Mouse (Mus musculus) urinary bladder, postnatal 4 days (tissue): ENCODE data around the gene Cass4.

Source experiments
- DNase-seq, 2 experiments: peaks; one replicate each; pipeline ENCODE4 v3.0.0; 2021 to 2022; ENCODE audit warnings: low spot score in 2 of 2

The Cass4 gene

DNA sequence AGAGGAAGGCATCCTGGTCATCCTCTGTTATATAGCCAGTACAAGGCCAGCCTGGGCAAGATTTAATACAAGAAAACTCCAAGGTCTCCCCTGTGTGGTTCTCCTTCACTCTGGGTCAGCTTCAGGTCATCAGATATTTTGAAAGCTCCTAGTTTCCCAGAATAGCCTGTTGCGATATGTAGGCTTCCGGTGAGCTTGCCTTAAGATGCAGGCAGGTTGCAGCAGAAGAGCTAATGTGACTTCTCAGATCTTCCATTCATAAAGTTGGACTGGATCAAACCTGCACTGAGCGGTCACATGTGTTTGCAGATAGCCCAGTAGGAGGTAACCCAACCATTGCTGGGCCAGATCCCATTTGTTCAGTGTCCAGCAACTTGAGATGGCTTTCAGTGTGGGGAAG, 8.9 kb upstream of the Cass4 start:
- no peak for DNase-seq

DNA sequence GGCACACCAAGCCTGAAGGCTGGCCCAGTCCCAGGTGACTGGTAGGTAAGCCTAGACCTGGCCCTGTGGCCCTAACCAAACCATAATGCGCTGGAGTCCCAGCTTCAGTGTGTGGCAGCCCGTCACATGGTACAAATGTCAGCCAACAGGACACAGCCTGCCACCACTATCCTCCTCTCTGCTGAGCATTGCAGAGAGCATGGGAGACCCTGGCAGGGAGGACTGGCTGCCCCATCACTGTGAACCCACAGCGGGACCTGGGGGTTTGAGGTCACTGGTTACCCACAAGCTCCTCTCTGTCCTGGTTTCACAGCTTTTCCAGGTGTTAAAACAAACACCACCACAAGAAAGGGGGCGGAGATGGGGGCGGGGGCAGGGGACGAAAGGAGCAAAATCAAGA, 3.3 kb upstream of the Cass4 start:
- no peak for DNase-seq

DNA sequence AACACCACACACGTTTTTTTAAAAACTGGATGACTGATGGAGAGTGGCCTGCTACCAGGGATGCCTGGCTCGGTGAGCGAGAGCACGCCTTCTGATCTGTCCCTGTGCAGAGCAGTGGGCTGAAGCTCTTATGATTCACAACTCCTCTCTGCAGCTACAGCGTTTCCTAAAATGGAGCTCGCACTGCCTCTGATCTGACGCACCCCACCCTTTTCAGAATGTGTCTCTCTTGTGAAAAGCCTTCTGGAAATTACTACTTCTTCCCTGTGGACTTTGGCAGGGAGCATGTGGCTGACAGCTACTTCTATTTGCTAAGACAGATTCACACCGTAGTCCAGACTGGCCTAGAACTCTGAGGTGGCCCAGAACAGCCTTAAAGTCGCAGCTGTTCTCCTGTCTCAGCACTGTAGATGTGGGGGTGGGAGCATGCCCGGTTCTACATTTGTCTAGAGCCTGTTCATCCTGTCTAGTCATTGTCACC, 1.5 kb upstream of the Cass4 start:
- no peak for DNase-seq

DNA sequence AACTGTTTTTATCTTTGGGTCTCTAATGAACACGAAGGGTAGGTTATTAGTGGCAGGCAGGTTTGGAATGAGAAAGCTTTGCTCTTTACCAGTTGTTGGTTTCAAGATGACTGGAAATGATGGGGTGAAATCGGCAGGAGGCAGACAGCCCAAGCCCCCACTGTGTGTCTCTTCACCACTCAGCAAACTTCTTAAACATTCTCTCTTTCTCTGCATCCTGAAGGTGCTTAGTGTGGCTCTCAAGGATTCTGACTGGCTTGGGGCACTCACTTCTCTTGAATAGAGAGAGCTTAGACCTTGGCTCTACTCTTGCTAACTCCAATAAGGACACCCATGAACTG, 428 bp downstream of the Cass4 start:
- DNase-seq, result no peak

DNA sequence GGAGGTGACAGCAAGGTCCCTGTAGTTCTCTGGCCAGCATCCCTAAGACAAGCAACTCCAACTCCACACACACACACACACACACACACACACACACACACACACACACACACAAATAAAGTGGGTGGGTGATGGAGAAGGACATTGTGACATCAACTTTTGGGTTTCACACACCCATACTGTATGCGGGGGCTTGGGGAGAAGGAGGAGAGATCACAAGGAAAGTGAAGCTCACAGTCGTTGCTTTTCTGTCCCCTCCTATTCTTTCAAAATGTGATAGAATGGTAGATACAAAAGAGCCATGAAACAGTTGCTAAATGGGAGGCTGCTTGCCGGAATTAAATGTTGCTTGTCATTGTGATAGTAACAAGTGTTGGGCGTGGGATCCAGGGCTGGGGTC, 1.1 kb downstream of the Cass4 start:
- no peak for DNase-seq

DNA sequence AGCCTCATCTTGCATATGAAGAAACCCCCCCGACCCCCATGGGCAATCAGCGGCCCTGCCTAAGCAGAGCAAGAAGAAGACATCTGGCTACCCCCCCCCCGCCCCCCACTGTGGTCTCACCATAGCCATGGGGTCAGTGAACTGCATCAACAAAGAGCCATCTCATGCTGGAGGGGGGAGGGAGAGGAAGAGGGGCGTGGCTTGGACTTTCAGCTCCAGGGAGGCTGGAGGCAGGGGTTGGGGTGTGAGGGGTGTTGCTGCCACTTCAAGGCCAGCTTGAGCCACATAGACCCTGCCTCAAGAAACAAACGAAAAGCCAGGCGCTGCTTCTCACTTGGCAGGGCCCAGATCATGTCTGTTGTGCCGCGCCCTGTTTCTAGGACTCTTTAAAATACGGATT, 2.4 kb downstream of the Cass4 start:
- no peak for DNase-seq

DNA sequence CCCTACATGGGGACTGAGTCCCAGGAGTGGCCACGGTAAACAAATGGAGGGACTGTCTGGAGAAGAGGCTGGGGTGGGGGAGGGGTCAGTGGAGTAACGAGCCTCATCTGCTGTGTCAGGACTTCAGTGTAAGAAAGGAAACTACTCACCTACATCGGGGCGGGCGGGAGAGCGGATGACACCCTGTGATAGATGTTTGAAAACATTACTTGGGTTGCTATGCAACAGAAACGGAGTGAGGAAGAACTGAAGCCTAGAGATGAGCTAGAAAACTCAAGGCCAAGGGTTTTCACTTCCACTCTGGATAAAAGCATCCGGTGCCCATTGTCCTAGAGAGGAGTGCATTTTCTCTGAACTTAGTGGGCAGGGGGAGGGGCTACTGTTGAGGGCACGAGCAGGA, 6.3 kb downstream of the Cass4 start:
- no peak for DNase-seq

DNA sequence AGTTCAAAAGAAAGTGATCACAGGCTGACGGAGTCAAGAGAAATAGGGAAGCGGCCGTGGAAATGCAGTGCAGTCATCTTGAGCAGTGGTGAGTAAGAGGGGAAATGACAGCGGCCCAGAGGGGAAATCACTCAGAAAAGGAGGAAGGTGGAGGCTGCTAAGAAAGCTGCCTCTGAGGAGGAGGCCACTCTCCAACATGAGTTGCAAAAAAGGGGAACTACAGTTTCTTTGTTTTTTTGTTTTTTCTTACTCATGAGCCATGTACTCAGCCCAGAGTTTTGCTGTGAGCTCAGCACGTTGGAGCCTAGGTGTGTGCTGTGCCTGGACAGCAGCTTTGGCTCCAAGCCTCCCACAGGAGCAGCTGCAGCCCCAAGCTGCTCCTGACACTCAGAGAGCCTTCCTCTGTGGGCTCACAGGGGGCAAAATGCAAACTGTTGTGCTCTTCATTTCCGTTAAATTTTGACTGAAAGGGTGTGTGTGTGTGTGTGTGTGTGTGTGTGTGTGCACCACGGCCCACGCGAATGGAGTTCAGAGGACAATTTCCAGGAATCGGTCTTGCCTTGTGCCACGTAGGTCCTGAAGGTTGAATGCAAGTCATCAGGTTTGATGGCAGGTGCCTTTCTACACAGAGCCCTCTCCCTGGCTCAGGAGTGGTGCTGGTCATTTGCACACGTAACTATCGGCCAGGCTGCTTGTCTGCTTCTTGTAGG, 7.7 kb downstream of the Cass4 start:
- no peak for DNase-seq

DNA sequence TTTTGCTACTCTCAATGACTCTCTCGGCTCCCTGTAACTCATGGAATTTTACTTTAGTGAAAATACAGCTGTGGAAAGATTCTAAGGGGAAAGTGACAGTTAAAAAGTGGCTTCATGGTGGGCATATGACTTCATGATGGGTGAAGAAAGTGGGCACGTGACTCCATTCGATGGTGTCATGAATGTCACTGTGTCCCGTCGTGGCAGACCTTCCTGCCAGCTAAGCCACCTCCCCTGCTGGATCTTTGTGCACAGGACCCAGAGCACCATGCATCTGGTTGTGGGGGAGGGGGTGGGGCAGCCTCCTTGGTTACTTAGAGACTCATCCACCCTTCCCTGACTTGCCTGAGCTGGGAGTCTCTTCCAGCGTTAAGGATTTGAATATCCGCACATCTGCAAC, 10.6 kb downstream of the Cass4 start:
- DNase-seq, result no peak

DNA sequence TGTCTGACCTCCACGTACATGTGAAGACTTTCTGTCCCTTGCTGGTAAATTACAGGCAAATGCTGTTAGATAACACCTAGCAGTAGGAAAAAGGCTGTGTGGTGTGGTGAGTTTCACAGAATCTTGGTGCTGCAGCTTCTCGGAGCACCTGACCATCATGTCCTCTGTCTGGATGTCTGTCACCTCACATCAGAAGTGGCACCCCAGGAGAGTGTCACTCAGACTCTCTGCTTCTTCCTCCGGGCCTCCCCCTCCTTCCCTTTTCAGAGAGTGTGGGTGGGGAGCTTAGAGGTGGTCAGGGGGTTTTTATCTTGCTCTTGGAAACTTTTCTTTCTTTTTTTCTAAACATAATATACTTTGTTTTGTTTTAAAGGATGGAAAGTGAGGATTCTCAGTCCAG, 11.4 kb downstream of the Cass4 start:
- no peak for DNase-seq

DNA sequence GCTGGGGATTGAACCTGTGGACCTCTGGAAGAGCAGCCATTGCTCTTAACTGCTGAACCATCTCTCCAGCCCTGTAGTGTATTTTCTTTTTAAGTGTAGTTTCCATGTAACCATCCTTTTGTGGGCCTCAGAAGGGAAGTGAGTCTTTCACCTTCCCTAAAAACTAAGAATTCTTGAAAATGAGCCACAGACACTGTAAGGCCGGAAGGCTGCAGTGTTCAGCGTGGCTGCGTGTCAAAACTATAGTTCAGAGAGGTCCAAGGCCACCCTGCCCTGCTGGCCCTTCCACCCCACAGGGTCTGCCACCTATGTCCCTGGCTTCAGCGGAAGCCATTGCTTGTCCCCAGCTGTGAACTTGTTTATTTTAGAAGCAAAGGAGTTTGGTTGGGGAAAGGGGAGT, 12.6 kb downstream of the Cass4 start:
- DNase-seq, result no peak

DNA sequence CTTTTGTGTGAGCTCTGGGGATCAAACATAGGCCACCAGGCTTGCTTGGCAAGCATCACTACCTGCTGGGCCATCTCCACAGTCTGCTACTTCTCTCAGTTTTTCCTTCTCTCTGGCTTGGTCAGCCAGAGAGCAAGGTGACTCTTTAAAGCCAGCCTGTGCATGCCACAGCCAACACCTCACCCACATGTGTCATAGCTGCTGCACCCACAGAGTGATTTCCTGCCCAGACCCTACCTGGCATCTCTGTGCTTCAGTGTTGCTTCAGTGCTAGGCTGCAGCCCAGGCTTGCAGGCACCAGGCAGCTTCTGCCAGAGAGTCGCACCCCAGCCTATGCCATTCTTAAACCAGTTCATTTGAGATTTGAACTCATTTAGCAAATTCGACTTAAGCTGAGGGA, 13.9 kb downstream of the Cass4 start:
- no peak for DNase-seq

DNA sequence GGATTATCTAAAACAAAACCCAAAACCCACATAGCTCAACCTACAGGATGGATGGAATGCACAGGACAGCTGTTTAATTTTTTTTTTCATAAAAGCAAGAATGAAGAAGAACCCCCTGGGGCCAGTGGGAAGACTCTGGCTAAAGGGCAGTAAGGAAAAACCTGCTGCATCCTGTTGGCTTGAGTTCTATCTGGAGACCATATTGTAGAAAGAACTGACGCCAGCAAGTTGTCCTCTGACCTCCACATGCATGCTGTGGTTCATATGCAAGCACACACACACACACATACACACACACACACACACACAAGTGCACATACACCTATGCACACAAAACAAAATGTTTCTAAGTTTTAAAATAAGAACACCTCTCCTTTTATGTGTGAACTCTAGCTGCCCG, 17.1 kb downstream of the Cass4 start:
- no peak for DNase-seq

DNA sequence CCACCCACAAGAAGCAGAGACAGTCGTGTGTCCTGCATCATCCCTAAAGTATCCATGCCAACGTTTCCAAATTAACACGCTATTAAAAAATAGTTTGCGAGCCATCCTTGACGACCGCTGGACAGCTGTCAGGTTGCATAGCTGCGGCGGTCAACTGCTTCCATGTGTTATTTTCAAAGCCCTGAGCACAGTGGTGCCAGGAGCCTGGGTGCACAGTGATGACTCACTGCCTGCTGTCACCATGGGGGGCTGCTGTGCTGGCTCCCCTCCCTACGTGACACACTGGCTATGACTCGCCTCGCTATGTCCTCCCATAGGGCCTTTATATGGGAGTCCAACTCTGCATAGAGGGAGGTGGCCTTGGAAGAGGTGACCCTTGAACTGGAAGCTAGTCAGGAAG, 17.5 kb downstream of the Cass4 start:
- DNase-seq, result no peak

DNA sequence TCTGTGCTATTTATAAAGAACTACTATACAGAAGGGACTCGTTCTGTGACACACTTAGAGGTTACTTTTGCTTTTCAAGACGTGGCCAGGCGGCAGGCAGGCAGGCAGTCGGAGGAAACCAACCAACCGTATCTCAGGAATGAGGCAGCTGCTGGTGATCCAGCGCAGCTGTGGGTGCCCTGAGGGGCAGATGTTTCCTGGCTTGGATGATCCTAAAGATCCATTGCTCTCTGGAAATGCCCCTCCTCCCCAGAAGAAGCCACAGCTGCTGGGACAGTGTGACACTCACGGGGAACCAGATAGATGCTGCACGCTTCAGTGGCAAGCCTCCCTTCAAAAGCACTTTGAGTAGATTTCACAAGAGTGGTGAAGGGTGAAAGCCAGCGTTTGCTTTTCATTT, 18.9 kb downstream of the Cass4 start:
- no peak for DNase-seq

DNA sequence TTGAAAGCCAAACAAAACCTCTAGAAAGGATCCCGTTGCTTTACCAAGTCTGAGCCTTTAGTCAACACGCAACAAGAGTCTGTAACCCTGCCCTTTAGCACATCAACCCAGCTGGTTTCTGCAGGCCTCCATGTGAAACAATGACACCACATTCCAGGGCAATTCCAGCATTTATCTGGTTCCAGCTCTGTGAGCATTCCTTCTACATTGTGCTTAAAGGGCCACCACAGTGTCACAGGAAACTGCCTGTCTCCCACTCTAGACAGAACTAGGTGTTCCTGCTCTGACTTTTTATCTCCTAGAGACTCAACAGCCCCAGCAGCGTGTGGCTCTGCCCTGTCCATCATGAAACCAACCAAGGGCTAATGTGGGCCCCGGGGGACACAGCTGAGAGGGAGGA, 19.7 kb downstream of the Cass4 start:
- no peak for DNase-seq

DNA sequence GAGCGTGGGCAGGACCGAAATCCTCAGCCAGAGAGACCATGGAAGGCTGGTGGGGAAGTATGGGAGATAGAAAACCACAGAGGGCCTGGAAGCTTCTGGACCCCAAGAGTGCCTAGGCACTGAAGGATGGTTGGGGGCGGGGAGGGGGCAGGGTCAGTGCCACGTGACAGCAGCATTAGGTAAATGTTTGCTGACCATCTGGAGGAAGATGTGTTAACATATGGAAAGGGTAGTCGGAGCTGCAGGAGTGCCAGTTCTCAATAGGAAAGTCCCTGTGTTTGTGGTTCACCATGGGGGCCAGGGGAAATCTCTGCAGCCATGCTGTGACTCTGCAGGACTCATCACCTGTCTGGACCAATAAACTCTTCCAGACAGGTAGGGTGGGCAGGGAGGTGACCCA, 20.3 kb downstream of the Cass4 start:
- no peak for DNase-seq

DNA sequence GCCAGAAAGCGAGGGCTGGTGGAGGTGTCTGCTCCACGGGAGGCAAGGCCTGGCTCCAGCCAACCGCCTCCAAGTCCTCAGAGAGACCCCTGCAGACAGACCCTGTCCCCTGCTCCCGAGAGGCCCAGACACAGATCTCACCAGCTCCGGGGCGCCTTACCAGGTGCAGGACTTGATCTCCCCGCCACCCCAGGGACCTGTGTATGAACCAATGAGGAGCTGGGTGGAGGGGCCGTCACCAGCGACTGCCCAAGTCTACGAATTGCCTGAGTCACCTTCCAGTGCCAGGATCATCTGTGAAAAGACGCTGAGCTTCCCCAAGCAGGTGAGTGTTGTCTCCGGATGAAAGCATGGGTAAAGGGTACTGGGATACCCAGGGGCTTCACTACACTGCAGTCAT, 22.6 kb downstream of the Cass4 start:
- no peak for DNase-seq

DNA sequence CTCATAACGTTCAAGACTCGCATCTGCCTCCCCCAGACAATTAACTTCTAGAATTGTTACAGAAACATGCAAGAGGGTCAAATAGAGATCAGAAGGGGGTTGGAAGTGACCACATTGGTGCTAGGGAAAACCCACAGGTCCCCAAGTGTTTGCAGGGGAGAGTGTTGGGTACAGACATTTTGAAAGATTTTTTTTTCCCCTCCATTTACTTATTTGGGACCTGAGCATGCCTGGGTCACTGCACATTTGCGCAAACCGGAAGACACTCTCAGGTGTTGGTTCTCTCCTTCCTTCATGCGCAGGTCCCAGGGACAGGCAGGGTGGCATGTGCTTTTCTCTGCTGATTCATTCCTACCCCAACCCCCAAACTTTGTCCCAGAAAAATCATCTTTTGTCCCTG, 23.3 kb downstream of the Cass4 start:
- DNase-seq, result no peak

DNA sequence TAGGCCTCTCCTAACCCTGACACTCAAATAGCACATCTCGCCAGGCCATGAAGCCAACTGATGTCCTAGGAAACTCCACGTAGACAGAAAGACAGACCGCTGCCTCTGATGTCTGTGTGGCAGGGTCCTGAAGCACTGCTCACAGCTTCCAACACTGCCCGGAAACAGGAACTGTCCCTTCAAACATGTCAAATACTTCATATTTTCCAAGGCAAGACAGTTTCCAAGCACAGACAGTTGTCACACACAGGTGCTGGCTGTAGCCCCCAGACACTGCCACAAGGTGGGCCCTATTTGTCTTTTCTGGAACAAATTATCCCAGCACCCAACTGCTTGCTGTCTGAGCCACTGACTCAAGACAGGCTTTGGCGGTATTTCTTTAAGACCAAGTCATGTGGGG, 24.6 kb downstream of the Cass4 start:
- no peak for DNase-seq

DNA sequence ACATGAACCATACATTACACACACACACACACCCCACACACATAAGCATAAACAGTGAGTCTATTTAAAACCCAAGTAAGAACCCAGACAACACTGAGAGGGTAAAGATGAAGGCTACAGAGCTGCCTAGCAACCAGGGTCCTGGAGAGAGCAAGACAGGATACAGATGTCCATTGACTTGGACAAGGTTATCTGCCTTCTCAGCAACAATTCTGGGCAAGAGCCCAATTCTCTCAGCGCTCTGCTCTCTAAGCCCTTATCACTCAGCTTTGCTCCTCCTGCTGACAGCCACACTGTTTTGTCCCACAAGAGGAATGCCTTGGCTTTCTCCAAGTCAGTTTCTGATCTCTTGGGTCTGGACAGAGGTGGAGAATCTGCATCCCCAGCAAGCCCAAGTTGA, 37.0 kb downstream of the Cass4 start:
- peak in 1 of 2 experiments; percentile 26 for DNase-seq

DNA sequence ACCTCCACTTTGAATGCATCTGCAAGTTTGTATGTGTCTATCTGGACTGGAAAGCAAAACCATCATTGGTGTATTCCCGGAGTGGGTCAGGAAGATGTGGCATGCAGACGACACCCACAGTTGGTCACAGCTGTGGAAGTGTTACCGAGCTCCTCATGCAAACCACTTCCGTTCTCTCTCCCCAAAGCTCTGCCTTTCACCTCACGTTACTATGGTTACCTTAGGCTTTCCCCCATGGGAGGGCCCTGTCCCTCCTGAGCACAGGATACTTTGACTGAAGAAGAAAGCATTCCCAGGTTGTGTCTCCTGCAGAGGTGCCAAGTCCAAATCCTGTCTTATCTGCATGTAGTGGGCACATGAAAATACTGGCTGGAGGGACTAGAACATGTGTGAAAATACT, 40.2 kb downstream of the Cass4 start:
- DNase-seq, result no peak

DNA sequence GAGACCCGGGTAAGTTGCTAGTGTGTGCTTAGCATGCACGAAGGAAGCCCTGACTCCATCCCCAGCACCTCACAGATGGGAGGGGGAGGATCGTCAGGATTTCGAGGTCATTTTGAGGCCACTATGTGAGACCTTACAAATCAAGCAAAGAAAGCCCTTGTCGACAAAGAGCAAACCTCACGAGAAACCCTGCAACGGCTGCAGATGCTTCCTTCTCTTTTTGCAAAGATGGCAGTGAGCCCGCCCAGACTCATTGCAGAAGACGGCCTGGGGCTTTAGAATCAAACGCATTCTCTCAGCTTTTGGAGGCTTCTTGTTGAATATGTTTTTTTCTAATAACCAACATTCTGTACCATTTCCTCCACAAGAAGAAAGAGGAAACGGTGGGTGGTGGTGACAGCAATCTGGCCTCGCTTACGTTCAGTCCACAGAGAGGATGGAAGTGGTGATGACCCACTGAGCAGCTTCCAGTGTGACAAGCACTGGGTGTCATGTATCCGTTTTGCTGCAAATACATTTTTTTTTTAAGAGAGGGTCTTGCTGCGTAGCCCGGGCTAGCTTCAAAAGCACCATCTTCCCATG, 43.9 kb downstream of the Cass4 start:
- DNase-seq, result no peak
